Mouse (Mus musculus) cerebellum, adult 18-20 months (tissue): ENCODE measurements around the gene Ankrd63.

Experiments
- DNase-seq, 2 experiments: peaks; one replicate each; pipeline ENCODE4 v3.0.0; 2021

Ankrd63 gene

GRCm38 (mm10) chr2:118725511-118725910, 21.7 kb upstream of the Ankrd63 start:
- no peak for DNase-seq

GRCm38 (mm10) chr2:118723693-118724486, 20.1 kb upstream of the Ankrd63 start:
- DNase-seq: no peak

- no peak for DNase-seq
Observed at GRCm38 (mm10) chr2:118716677-118717076, 12.9 kb upstream of the Ankrd63 start.

- no peak for DNase-seq
Observed at GRCm38 (mm10) chr2:118714230-118714629, 10.5 kb upstream of the Ankrd63 start.

GRCm38 (mm10) chr2:118713631-118714030, 9.9 kb upstream of the Ankrd63 start:
- no peak for DNase-seq

GRCm38 (mm10) chr2:118711038-118711494, 7.3 kb upstream of the Ankrd63 start:
- DNase-seq: peak; percentile 28 to 38

GRCm38 (mm10) chr2:118709655-118710221, 6.0 kb upstream of the Ankrd63 start:
- DNase-seq: no peak

- DNase-seq: no peak
Observed at GRCm38 (mm10) chr2:118708472-118708871, 4.7 kb upstream of the Ankrd63 start.

- no peak for DNase-seq
Observed at GRCm38 (mm10) chr2:118706436-118706835, 2.7 kb upstream of the Ankrd63 start.

GRCm38 (mm10) chr2:118702883-118703761, 641 bp downstream of the Ankrd63 start:
- DNase-seq: peak in 1 of 2 experiments; percentile 45

GRCm38 (mm10) chr2:118701971-118702882, 1.5 kb downstream of the Ankrd63 start:
- DNase-seq: peak in 1 of 2 experiments; percentile 10

- DNase-seq: no peak
Observed at GRCm38 (mm10) chr2:118701161-118701560, 2.6 kb downstream of the Ankrd63 start.

- peak; percentile 74 to 82 for DNase-seq
Observed at GRCm38 (mm10) chr2:118700179-118701062, 3.3 kb downstream of the Ankrd63 start.

- DNase-seq: peak in 1 of 2 experiments; percentile 7
Observed at GRCm38 (mm10) chr2:118697955-118698354, 5.8 kb downstream of the Ankrd63 start.

GRCm38 (mm10) chr2:118697311-118697877, 6.4 kb downstream of the Ankrd63 start:
- DNase-seq: no peak

GRCm38 (mm10) chr2:118696451-118697308, 7.1 kb downstream of the Ankrd63 start:
- DNase-seq: peak in 1 of 2 experiments; percentile 43

- DNase-seq: peak; percentile 55 to 68
Observed at GRCm38 (mm10) chr2:118695677-118696232, 8.0 kb downstream of the Ankrd63 start.

- DNase-seq: peak in 1 of 2 experiments; percentile 15
Observed at GRCm38 (mm10) chr2:118693370-118693966, 10.3 kb downstream of the Ankrd63 start.

- DNase-seq: no peak
Observed at GRCm38 (mm10) chr2:118689875-118690274, 13.9 kb downstream of the Ankrd63 start.
